Mouse (Mus musculus) forebrain, embryonic 14.5 days (tissue): ENCODE measurements around the gene Cyp4v3. TPM values are rescaled to one million over a fixed set of nuclear protein-coding genes. Genes with fewer than 3 reads are reported as not detected.

ENCODE experiments used
- ATAC-seq: fragments of 200-750 bp; cut with Nextera tagmentation; 2 replicates; pipeline ENCODE4 v1.8.0; 2017; ENCODE audit warnings: mild to moderate bottlenecking, moderate library complexity
- DNase-seq: peaks from one replicate; pipeline ENCODE4 v3.0.0-alpha.2; 2015; ENCODE audit warnings: low spot score
- H3K27ac ChIP-seq: fragments of 300-500 bp; sonication (generic); 2 replicates; pipeline ENCODE4 v1.5.1; 2014; ENCODE audit warnings: low read depth, mild to moderate bottlenecking, control low read depth, low read length, moderate library complexity
- H3K27me3 ChIP-seq: fragments of 300-500 bp; sonication (generic); replicated peaks from 2 replicates; pipeline ENCODE4 v1.6.1; 2014; ENCODE audit warnings: low read length, control low read depth, mixed read lengths; ENCODE audit not compliant: control insufficient read depth, insufficient read depth
- H3K36me3 ChIP-seq: fragments of 300-500 bp; sonication (generic); 2 replicates; pipeline ENCODE4 v1.6.1; 2014; ENCODE audit warnings: low read length, control low read depth; ENCODE audit not compliant: control insufficient read depth, insufficient read depth
- H3K4me1 ChIP-seq: fragments of 300-500 bp; sonication (generic); 2 replicates; pipeline ENCODE4 v1.6.1; 2014; ENCODE audit warnings: antibody characterized with exemption, low read length, control low read depth; ENCODE audit not compliant: control insufficient read depth, insufficient read depth
- H3K4me2 ChIP-seq: fragments of 300-500 bp; sonication (generic); 2 replicates; pipeline ENCODE4 v1.6.1; 2014; ENCODE audit warnings: mild to moderate bottlenecking, control low read depth, low read length
- H3K4me3 ChIP-seq: fragments of 300-500 bp; sonication (generic); 2 replicates; pipeline ENCODE4 v1.5.1; 2014; ENCODE audit warnings: low read depth, low read length, control low read depth
- H3K9ac ChIP-seq: fragments of 300-500 bp; sonication (generic); 2 replicates; pipeline ENCODE4 v1.6.1; 2014; ENCODE audit warnings: mild to moderate bottlenecking, low read length, control low read depth, moderate library complexity
- H3K9me3 ChIP-seq: fragments of 300-500 bp; sonication (generic); replicated peaks from 2 replicates; pipeline ENCODE4 v1.6.1; 2016; ENCODE audit warnings: low read length, control low read depth, mixed read lengths; ENCODE audit not compliant: control insufficient read depth
- WGBS: fragments of 180-500 bp; shearing (Covaris S2); extraction: QIAGEN DNeasy Blood & Tissue Kit; methylation state at CpG from one replicate; pipeline ENCODE4 v1.1.7; 2014; 5-methylcytosine and 5-hydroxymethylcytosine counted together
- polyA plus RNA-seq: library from polyadenylated mRNA; unstranded; fragments of >200 nt; fragmentation: Nextera tagmentation; extraction: Ambion mirVana; gene quantifications from 2 replicates; pipeline ENCODE4 v1.2.1, GENCODE M21; 2014

The Cyp4v3 gene
- polyA plus RNA-seq, 1 experiment from 2014 or later: 0.70 TPM

- 78% methylated on average over 6 of the region's 6 CpGs for WGBS
- Histone ChIP-seq H3K9ac (peak overlapping the region; percentile 71; the same call in 1 of the 2 replicates), H3K4me3 (no peak overlapping the region; the same call in 1 of the 2 replicates)
Observed at GRCm38 (mm10) chr8:45359091-45359605, 26.1 kb upstream of the Cyp4v3 start.

GRCm38 (mm10) chr8:45358132-45358918, 25.3 kb upstream of the Cyp4v3 start:
- ATAC-seq (peak; percentile 85), DNase-seq (peak; percentile 76)
- H3K9ac ChIP-seq: peak overlapping the region; percentile 71
- H3K36me3 ChIP-seq: no peaks in the 10 kb centered on the region
- H3K4me1 ChIP-seq: no peaks in the 10 kb centered on the region
- H3K27me3 ChIP-seq: no peaks in the 10 kb centered on the region
- no peaks in the 10 kb centered on the region for H3K9me3 ChIP-seq
- H3K4me3 ChIP-seq: peak overlapping the region; percentile 50
- WGBS: 2% methylated on average over 49 of the region's 49 CpGs
- H3K4me2 ChIP-seq: peak overlapping the region; percentile 70
- no peak overlapping the region for H3K27ac ChIP-seq

More at GRCm38 (mm10) chr8:45359091-45359605, 26.1 kb upstream of the Cyp4v3 start:
- peak; percentile 23 for DNase-seq
- Histone ChIP-seq H3K4me1 (no peaks in the 10 kb centered on the region), H3K27ac (no peak overlapping the region), H3K4me2 (peak overlapping the region; percentile 70; the same call in 1 of the 2 replicates), H3K36me3 (no peaks in the 10 kb centered on the region), H3K9me3 (no peaks in the 10 kb centered on the region), H3K27me3 (no peaks in the 10 kb centered on the region)
- ATAC-seq: no peak

GRCm38 (mm10) chr8:45355809-45356208, 22.8 kb upstream of the Cyp4v3 start:
- no peak overlapping the region for H3K9ac ChIP-seq
- no peak overlapping the region for H3K4me2 ChIP-seq
- no peaks in the 10 kb centered on the region for H3K27me3 ChIP-seq
- no peaks in the 10 kb centered on the region for H3K4me1 ChIP-seq
- H3K36me3 ChIP-seq: no peaks in the 10 kb centered on the region
- ATAC-seq (no peak), DNase-seq (no peak)
- H3K27ac ChIP-seq: no peak overlapping the region
- WGBS: 73% methylated on average over 6 of the region's 6 CpGs
- no peak overlapping the region for H3K4me3 ChIP-seq
- no peaks in the 10 kb centered on the region for H3K9me3 ChIP-seq

- Histone ChIP-seq H3K9ac (no peak overlapping the region), H3K27ac (no peak overlapping the region), H3K4me2 (no peak overlapping the region), H3K36me3 (no peaks in the 10 kb centered on the region), H3K27me3 (no peaks in the 10 kb centered on the region), H3K4me1 (no peaks in the 10 kb centered on the region), H3K4me3 (no peak overlapping the region), H3K9me3 (no peaks in the 10 kb centered on the region)
- WGBS: 19% methylated on average over 6 of the region's 6 CpGs
- DNase-seq (peak; percentile 86), ATAC-seq (peak; percentile 76)
Observed at GRCm38 (mm10) chr8:45345031-45345430, 12.0 kb upstream of the Cyp4v3 start.

- Histone ChIP-seq H3K27me3 (no peaks in the 10 kb centered on the region), H3K36me3 (no peaks in the 10 kb centered on the region), H3K4me3 (no peak overlapping the region), H3K9me3 (no peaks in the 10 kb centered on the region), H3K9ac (no peak overlapping the region), H3K27ac (no peak overlapping the region), H3K4me2 (no peak overlapping the region), H3K4me1 (no peaks in the 10 kb centered on the region)
- DNase-seq (no peak), ATAC-seq (no peak)
- WGBS: 94% methylated on average over 8 of the region's 8 CpGs
Observed at GRCm38 (mm10) chr8:45344298-45344697, 11.3 kb upstream of the Cyp4v3 start.

- no peak overlapping the region for H3K4me2 ChIP-seq
- H3K9me3 ChIP-seq: no peaks in the 10 kb centered on the region
- DNase-seq (no peak), ATAC-seq (no peak)
- no peak overlapping the region for H3K4me3 ChIP-seq
- H3K9ac ChIP-seq: no peak overlapping the region
- H3K27ac ChIP-seq: no peak overlapping the region
- no peaks in the 10 kb centered on the region for H3K36me3 ChIP-seq
- 88% methylated on average over 12 of the region's 12 CpGs for WGBS
- no peaks in the 10 kb centered on the region for H3K27me3 ChIP-seq
- H3K4me1 ChIP-seq: no peaks in the 10 kb centered on the region
Observed at GRCm38 (mm10) chr8:45341630-45342628, 8.9 kb upstream of the Cyp4v3 start.

GRCm38 (mm10) chr8:45333493-45333892, 477 bp upstream of the Cyp4v3 start:
- peak overlapping the region; percentile 69 for H3K9ac ChIP-seq
- ATAC-seq: peak; percentile 16; the same call in 1 of the 2 replicates
- peak overlapping the region; percentile 93 for H3K4me2 ChIP-seq
- H3K27ac ChIP-seq: no peak overlapping the region
- peaks cover 9% of the 10 kb centered on the region for H3K4me1 ChIP-seq
- 4% methylated on average over 8 of the region's 8 CpGs for WGBS
- H3K36me3 ChIP-seq: no peaks in the 10 kb centered on the region
- 0 out of 2 replicates have a peak, but pooled peaks cover 2% of the 10 kb centered on the region for H3K27me3 ChIP-seq
- no peaks in the 10 kb centered on the region for H3K9me3 ChIP-seq
- peak overlapping the region; percentile 56 for H3K4me3 ChIP-seq
- DNase-seq: peak; percentile 4

- no peaks in the 10 kb centered on the region for H3K36me3 ChIP-seq
- no peak for ATAC-seq
- no peak overlapping the region for H3K4me3 ChIP-seq
- H3K9ac ChIP-seq: no peak overlapping the region
- 81% methylated on average over 3 of the region's 3 CpGs for WGBS
- DNase-seq: no peak
- no peak overlapping the region for H3K27ac ChIP-seq
- H3K4me2 ChIP-seq: no peak overlapping the region
- H3K4me1 ChIP-seq: peaks cover 9% of the 10 kb centered on the region
- H3K9me3 ChIP-seq: no peaks in the 10 kb centered on the region
- H3K27me3 ChIP-seq: 0 out of 2 replicates have a peak, but pooled peaks cover 2% of the 10 kb centered on the region
Observed at GRCm38 (mm10) chr8:45330856-45331255, 2.2 kb downstream of the Cyp4v3 start.
